Mouse (Mus musculus): ENCODE measurements around the gene Rangap1. TPM values are rescaled to one million over a fixed set of nuclear protein-coding genes. Genes with fewer than 3 reads are reported as not detected.

Gene Rangap1
- polyA plus RNA-seq, 1 experiment from 2014 or later: 95.7 TPM

DNA sequence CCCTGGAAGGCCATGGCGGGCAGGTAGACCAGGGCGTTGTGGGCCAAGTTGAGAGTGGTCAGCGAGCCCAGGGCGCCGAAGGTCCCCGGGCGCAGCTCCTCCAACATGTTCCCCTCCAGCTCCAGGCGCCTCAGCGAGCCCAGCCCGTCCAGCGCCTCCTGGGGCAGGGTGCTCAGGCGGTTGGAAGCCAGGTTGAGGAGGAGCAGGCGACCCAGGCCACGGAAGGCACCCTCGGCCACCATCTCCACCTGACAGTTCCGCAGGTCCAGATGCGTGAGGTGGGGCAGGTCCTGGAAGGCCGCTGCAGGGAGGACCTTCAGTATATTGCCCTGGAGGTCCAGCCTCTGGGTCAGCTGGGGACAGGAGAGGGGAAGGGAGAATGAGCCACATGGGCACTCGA lies 50.4 kb downstream of the Rangap1 start:
- 28% methylated on average over 19 of the region's 19 CpGs for WGBS
- Histone ChIP-seq H3K27me3 (ENCODE audit: control insufficient read depth, insufficient read depth, low read depth, low read length) (peaks cover 33% of the 10 kb centered on the region), H3K36me3 (ENCODE audit: control insufficient read depth, insufficient read depth, low read length) (no peaks in the 10 kb centered on the region), H3K4me2 (ENCODE audit: low read depth, low read length) (peak overlapping the region; percentile 99), H3K9ac (ENCODE audit: low read length) (peak overlapping the region; percentile 77), H3K9me3 (ENCODE audit: control insufficient read depth, low read length) (no peaks in the 10 kb centered on the region), H3K4me3 (ENCODE audit: low read length) (peak overlapping the region; percentile 60), H3K27ac (ENCODE audit: low read length) (no peak overlapping the region; the same call in 1 of the 2 replicates), H3K4me1 (replicated peaks; ENCODE audit: control insufficient read depth, insufficient read depth, low read length) (peaks cover 8% of the 10 kb centered on the region; the same call in 1 of the 2 replicates)
- no peak for ATAC-seq (ENCODE audit: low read depth)

DNA sequence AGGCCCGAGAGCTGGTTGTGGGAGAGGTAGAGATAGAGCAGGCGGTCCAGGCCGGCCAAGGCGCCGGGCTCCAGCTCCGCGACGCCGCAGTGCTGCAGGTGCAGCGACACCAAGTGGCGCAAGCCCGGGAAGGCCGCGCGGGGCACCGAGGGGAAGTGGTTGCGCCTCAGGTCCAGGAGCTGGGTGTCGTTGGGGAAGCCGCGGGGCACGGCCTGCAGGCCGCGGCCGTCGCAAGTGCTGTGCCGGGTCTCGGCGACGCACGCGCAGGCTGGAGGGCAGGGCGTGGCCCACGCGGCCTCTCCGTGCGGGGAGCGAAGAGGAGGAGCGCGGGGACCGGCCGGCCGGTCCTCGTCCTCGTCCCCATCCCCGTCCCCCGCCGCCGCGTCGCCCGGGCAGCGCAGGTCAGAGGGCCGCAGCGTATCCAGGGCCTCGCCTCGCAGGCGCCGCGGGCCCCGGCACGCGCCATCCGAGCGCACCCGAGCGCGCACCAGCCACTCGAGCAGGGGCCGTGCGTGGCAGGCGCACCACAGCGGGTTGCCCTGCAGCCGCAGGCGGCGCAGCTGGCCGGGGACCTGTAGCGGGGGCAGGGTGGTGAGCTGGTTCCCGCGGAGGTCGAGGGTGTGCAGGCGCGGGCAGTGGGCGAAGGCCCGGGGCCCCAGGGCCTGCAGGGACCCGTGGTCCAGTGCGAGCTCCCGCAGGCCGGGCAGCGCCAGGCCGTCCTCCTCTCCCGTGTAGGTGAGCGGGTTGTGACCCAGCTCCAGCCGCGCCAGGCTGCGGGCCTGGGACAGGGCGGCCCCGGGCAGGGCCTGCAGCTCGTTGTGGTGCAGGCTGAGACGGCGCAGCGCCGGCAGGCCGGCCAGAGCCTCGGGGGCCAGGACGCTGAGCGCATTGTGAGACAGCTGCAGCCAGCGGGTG lies 51.1 kb downstream of the Rangap1 start:
- under 1% methylated on average over 71 of the region's 107 CpGs for WGBS
- Histone ChIP-seq H3K27me3 (ENCODE audit: control insufficient read depth, insufficient read depth, low read depth, low read length) (peaks cover 33% of the 10 kb centered on the region), H3K27ac (ENCODE audit: low read length) (peak overlapping the region; percentile 24; the same call in 1 of the 2 replicates), H3K9ac (ENCODE audit: low read length) (peak overlapping the region; percentile 77), H3K9me3 (ENCODE audit: control insufficient read depth, low read length) (no peaks in the 10 kb centered on the region), H3K4me1 (replicated peaks; ENCODE audit: control insufficient read depth, insufficient read depth, low read length) (peaks cover 8% of the 10 kb centered on the region; the same call in 1 of the 2 replicates), H3K36me3 (ENCODE audit: control insufficient read depth, insufficient read depth, low read length) (no peaks in the 10 kb centered on the region), H3K4me3 (ENCODE audit: low read length) (peak overlapping the region; percentile 60), H3K4me2 (ENCODE audit: low read depth, low read length) (peak overlapping the region; percentile 99)
- ATAC-seq (ENCODE audit: low read depth): peak; percentile 88

- 3% methylated on average over 41 of the region's 41 CpGs for WGBS
- Histone ChIP-seq H3K27me3 (ENCODE audit: control insufficient read depth, insufficient read depth, low read depth, low read length) (peaks cover 33% of the 10 kb centered on the region), H3K4me1 (replicated peaks; ENCODE audit: control insufficient read depth, insufficient read depth, low read length) (peaks cover 8% of the 10 kb centered on the region; the same call in 1 of the 2 replicates), H3K4me3 (ENCODE audit: low read length) (peak overlapping the region; percentile 60), H3K4me2 (ENCODE audit: low read depth, low read length) (peak overlapping the region; percentile 99), H3K9ac (ENCODE audit: low read length) (peak overlapping the region; percentile 77), H3K27ac (ENCODE audit: low read length) (peak overlapping the region; percentile 18; the same call in 1 of the 2 replicates), H3K9me3 (ENCODE audit: control insufficient read depth, low read length) (no peaks in the 10 kb centered on the region), H3K36me3 (ENCODE audit: control insufficient read depth, insufficient read depth, low read length) (no peaks in the 10 kb centered on the region)
- peak; percentile 39; the same call in 1 of the 2 replicates for ATAC-seq (ENCODE audit: low read depth)
Observed at GRCm38 (mm10) chr15:81693366-81693966, 51.9 kb downstream of the Rangap1 start.

DNA sequence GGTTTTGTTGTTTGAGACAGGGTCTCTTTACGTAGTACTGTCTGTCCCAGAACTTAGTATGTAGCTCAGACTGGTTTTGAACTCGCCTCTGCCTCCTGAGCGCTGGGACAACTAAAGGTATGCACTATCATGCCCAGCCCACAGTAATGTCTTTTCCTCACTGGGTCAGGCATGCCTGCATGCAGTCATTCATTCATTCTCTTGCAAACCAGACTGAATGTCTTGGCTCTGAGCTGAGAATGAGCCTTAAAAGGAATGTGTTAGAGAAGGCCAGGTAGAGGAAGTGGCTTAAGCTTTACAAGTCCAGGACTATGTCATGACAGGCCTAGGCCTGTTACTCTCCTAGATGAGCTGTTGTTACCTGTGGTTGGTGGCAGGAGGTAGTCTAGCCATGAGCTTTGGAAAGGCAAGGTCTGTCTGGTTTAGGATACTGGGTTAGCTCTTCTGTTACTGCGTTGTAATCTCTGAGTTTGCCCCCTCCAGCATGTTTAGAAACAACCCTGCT lies 65.0 kb downstream of the Rangap1 start:
- no peak for ATAC-seq (ENCODE audit: low read depth)
- no peak overlapping the region for H3K4me2 ChIP-seq (ENCODE audit: low read depth, low read length)
- H3K4me1 ChIP-seq (replicated peaks; ENCODE audit: control insufficient read depth, insufficient read depth, low read length): no peaks in the 10 kb centered on the region
- no peak overlapping the region for H3K9ac ChIP-seq (ENCODE audit: low read length)
- H3K36me3 ChIP-seq (ENCODE audit: control insufficient read depth, insufficient read depth, low read length): peaks cover 4% of the 10 kb centered on the region; the same call in 1 of the 2 replicates
- no peaks in the 10 kb centered on the region for H3K9me3 ChIP-seq (ENCODE audit: control insufficient read depth, low read length)
- no peak overlapping the region for H3K27ac ChIP-seq (ENCODE audit: low read length)
- H3K27me3 ChIP-seq (ENCODE audit: control insufficient read depth, insufficient read depth, low read depth, low read length): no peaks in the 10 kb centered on the region
- no peak overlapping the region for H3K4me3 ChIP-seq (ENCODE audit: low read length)
- 94% methylated on average over 4 of the region's 4 CpGs for WGBS

GRCm38 (mm10) chr15:81676637-81677036 lies 68.7 kb downstream of the Rangap1 start:
- Histone ChIP-seq H3K27me3 (ENCODE audit: control insufficient read depth, insufficient read depth, low read depth, low read length) (no peaks in the 10 kb centered on the region), H3K27ac (ENCODE audit: low read length) (no peak overlapping the region), H3K4me1 (replicated peaks; ENCODE audit: control insufficient read depth, insufficient read depth, low read length) (no peaks in the 10 kb centered on the region), H3K9me3 (ENCODE audit: control insufficient read depth, low read length) (no peaks in the 10 kb centered on the region), H3K4me2 (ENCODE audit: low read depth, low read length) (no peak overlapping the region), H3K36me3 (ENCODE audit: control insufficient read depth, insufficient read depth, low read length) (no peaks in the 10 kb centered on the region), H3K9ac (ENCODE audit: low read length) (no peak overlapping the region), H3K4me3 (ENCODE audit: low read length) (no peak overlapping the region)
- 49% methylated on average over 3 of the region's 3 CpGs for WGBS
- ATAC-seq (ENCODE audit: low read depth): no peak

DNA sequence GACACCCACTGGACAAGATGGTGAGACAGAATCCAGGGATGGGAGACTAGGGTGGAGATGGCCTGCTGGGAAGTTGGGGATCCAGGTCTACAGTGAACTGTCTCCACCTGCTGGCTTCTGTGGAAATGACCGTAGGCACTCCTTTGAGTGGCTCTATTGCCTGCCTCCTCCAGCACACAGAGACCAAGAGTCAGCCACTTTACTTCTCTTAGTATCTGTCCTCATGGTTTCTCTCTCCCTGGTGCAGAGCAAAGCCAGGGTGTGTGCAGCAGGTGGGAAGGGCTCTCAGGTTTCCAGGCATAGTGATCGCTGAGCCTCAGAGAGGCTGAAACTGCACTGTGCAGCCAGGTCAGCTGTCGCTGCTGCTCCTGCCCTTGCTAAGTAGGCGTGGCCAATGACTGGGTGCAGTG lies 75.1 kb downstream of the Rangap1 start:
- Histone ChIP-seq H3K9ac (ENCODE audit: low read length) (no peak overlapping the region), H3K9me3 (ENCODE audit: control insufficient read depth, low read length) (no peaks in the 10 kb centered on the region), H3K4me2 (ENCODE audit: low read depth, low read length) (no peak overlapping the region), H3K27ac (ENCODE audit: low read length) (no peak overlapping the region), H3K4me1 (replicated peaks; ENCODE audit: control insufficient read depth, insufficient read depth, low read length) (no peaks in the 10 kb centered on the region), H3K27me3 (ENCODE audit: control insufficient read depth, insufficient read depth, low read depth, low read length) (no peaks in the 10 kb centered on the region), H3K4me3 (ENCODE audit: low read length) (no peak overlapping the region), H3K36me3 (ENCODE audit: control insufficient read depth, insufficient read depth, low read length) (peaks cover 18% of the 10 kb centered on the region)
- WGBS: 74% methylated on average over 4 of the region's 4 CpGs
- no peak for ATAC-seq (ENCODE audit: low read depth)

DNA sequence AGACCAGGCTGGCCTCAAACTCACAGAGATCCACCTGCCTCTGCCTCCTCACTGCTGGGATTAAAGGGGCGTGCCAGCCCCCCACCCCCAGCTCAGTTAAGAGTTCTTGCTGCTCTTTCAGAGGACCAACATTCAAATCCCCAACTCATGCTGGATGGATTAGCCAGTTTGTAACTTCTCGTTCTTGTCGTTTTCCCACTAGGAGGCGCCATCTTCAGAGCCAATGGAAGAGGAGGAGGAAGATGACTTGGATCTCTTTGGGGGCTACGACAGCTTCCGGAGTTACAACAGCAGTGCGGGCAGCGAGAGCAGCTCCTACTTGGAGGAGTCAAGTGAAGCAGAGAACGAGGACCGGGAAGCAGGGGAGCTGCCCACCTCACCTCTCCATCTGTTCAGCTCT lies 78.4 kb downstream of the Rangap1 start:
- ATAC-seq (ENCODE audit: low read depth): no peak
- H3K4me1 ChIP-seq (replicated peaks; ENCODE audit: control insufficient read depth, insufficient read depth, low read length): peaks cover 7% of the 10 kb centered on the region
- no peak overlapping the region for H3K27ac ChIP-seq (ENCODE audit: low read length)
- H3K4me2 ChIP-seq (ENCODE audit: low read depth, low read length): no peak overlapping the region
- H3K9ac ChIP-seq (ENCODE audit: low read length): no peak overlapping the region
- no peaks in the 10 kb centered on the region for H3K9me3 ChIP-seq (ENCODE audit: control insufficient read depth, low read length)
- H3K36me3 ChIP-seq (ENCODE audit: control insufficient read depth, insufficient read depth, low read length): peaks cover 18% of the 10 kb centered on the region
- no peaks in the 10 kb centered on the region for H3K27me3 ChIP-seq (ENCODE audit: control insufficient read depth, insufficient read depth, low read depth, low read length)
- H3K4me3 ChIP-seq (ENCODE audit: low read length): no peak overlapping the region
- WGBS: 80% methylated on average over 10 of the region's 10 CpGs

DNA sequence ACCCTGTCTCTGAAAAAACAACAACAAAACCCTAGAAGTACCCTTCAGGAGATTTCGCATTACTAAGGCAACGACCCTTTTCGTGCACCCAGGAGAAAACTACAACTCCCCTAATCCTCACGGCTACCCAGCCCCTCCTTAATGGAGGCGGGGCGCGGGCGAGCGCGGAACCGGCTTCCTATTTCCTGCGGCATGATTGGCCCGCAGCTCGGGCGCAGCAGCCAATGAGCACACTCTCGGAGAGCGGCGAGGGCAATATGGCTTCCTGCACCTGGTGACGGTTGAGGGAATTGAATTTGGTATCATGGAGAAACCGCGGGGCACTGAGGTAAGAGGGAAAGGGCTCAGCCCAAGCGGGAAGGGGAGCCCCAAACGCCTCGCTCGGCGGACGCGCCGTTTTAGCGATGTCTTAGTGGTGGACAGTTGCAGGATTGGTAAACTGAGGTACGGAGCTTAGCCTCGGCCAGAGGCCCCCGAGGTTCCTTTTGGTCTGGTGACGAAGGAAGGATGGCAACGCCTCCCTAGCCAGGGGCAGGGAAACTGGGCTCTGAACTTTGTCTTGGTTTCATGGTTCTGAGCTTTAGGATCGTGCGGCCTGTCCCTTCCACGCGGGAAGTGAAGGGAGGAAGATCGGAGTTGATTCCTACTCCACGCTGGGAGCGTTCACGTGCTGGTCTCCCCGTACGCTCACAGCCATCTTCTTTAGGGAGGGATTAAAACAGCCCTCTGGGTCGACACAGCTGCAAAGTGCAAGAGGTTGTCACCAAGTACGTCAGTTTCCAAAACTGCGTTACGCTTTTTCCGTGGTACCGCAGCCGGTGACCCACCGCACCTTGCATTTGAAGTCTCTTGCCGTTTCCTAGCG lies 81.4 kb downstream of the Rangap1 start, which contains the start of gene L3mbtl2:
Gene L3mbtl2, plus strand, starts transcription at position 193 of the 865 bp plus-strand sequence.
- peaks cover 7% of the 10 kb centered on the region for H3K4me1 ChIP-seq (replicated peaks; ENCODE audit: control insufficient read depth, insufficient read depth, low read length)
- H3K27me3 ChIP-seq (ENCODE audit: control insufficient read depth, insufficient read depth, low read depth, low read length): no peaks in the 10 kb centered on the region
- peaks cover 12% of the 10 kb centered on the region for H3K36me3 ChIP-seq (ENCODE audit: control insufficient read depth, insufficient read depth, low read length)
- peak within 1 kb of the TSS; percentile 67 for H3K9ac ChIP-seq (ENCODE audit: low read length)
- peak within 1 kb of the TSS; percentile 70 for H3K4me3 ChIP-seq (ENCODE audit: low read length)
- H3K9me3 ChIP-seq (ENCODE audit: control insufficient read depth, low read length): no peaks in the 10 kb centered on the region
- H3K27ac ChIP-seq (ENCODE audit: low read length): no peak within 1 kb of the TSS
- peak within 1 kb of the TSS; percentile 87 for H3K4me2 ChIP-seq (ENCODE audit: low read depth, low read length)
- ATAC-seq (ENCODE audit: low read depth): peak; percentile 99
- under 1% methylated on average over 55 of the region's 55 CpGs for WGBS

Data from lung, embryonic 16.5 days (tissue).